Mouse (Mus musculus) kidney, adult 2 months (tissue): ENCODE data around the gene Sfrp5. TPM values are rescaled to one million over a fixed set of nuclear protein-coding genes. Genes with fewer than 3 reads are reported as not detected.

Experiments used
- DNase-seq: peaks from one replicate; pipeline ENCODE4 v3.0.0; 2021
- H3K27ac ChIP-seq: fragments of 200-500 bp; 2 replicates; pipeline ENCODE4 v1.5.1; 2012; ENCODE audit warnings: low read depth, low read length, control low read depth, inconsistent platforms; ENCODE audit not compliant: insufficient read depth
- H3K27me3 ChIP-seq: fragments of 200-500 bp; replicated peaks from 2 replicates; pipeline ENCODE4 v1.6.1; 2012; ENCODE audit warnings: mild to moderate bottlenecking, moderate library complexity, low read length, inconsistent platforms; ENCODE audit not compliant: control insufficient read depth, insufficient read depth
- H3K36me3 ChIP-seq: fragments of 200-500 bp; 2 replicates; pipeline ENCODE4 v1.6.1; 2012; ENCODE audit warnings: mild to moderate bottlenecking, moderate library complexity, low read length, inconsistent platforms; ENCODE audit not compliant: control insufficient read depth, insufficient read depth
- H3K4me1 ChIP-seq: fragments of 200-500 bp; 2 replicates; pipeline ENCODE4 v1.6.1; 2011; ENCODE audit warnings: low read length; ENCODE audit not compliant: control insufficient read depth, insufficient read depth
- H3K4me3 ChIP-seq: fragments of 200-500 bp; 2 replicates; pipeline ENCODE4 v1.5.1; 2011; ENCODE audit warnings: mild to moderate bottlenecking, low read depth, low read length, control low read depth; ENCODE audit not compliant: insufficient read depth
- CTCF ChIP-seq: fragments of 200-500 bp; conservative IDR thresholded peaks from 2 replicates; pipeline ENCODE4 v1.5.1; 2011; ENCODE audit warnings: low read depth, mild to moderate bottlenecking, control low read depth, low read length, moderate library complexity, mixed read lengths; ENCODE audit not compliant: insufficient read depth, insufficient read length
- POLR2A ChIP-seq: fragments of 200-500 bp; IDR thresholded peaks from one replicate; pipeline ENCODE4 v1.6.1; 2011; ENCODE audit warnings: low read depth, low read length, control low read depth
- WGBS: fragments of 180-500 bp; shearing (Covaris S2); methylation state at CpG from one replicate; pipeline ENCODE4 v1.1.7; 2018; 5-methylcytosine and 5-hydroxymethylcytosine counted together
- polyA plus RNA-seq: library from polyadenylated mRNA; depleted of rRNA; stranded (reverse); fragments of >200 nt; gene quantifications from 2 replicates; pipeline ENCODE4 v1.2.3, GENCODE M21; 2012

The Sfrp5 gene
- polyA plus RNA-seq, 1 experiment: 3.6 TPM

GRCm38 (mm10) chr19:42237602-42238340, 35.7 kb upstream of the Sfrp5 start:
- Histone ChIP-seq H3K4me1 (no peaks in the 10 kb centered on the region), H3K4me3 (no peak overlapping the region), H3K36me3 (no peaks in the 10 kb centered on the region), H3K27ac (no peak overlapping the region), H3K27me3 (no peaks in the 10 kb centered on the region)
- TF ChIP-seq POLR2A: no peak
- TF ChIP-seq CTCF: no peak
- WGBS: 18% methylated on average over 4 of the region's 4 CpGs
- no peak for DNase-seq

GRCm38 (mm10) chr19:42230986-42231385, 28.9 kb upstream of the Sfrp5 start:
- WGBS: 75% methylated on average over 13 of the region's 13 CpGs
- no peak overlapping the region for H3K27ac ChIP-seq

GRCm38 (mm10) chr19:42230288-42230568, 28.2 kb upstream of the Sfrp5 start:
- Histone ChIP-seq H3K4me3 (no peak overlapping the region), H3K27me3 (no peaks in the 10 kb centered on the region), H3K27ac (no peak overlapping the region), H3K4me1 (no peaks in the 10 kb centered on the region), H3K36me3 (no peaks in the 10 kb centered on the region)
- DNase-seq: no peak
- TF ChIP-seq POLR2A: no peak
- TF ChIP-seq CTCF: no peak
- 76% methylated on average over 5 of the region's 5 CpGs for WGBS

More at GRCm38 (mm10) chr19:42230986-42231385, 28.9 kb upstream of the Sfrp5 start:
- Histone ChIP-seq H3K4me1 (no peaks in the 10 kb centered on the region), H3K36me3 (no peaks in the 10 kb centered on the region), H3K4me3 (no peak overlapping the region), H3K27me3 (no peaks in the 10 kb centered on the region)
- TF ChIP-seq CTCF (no peak), POLR2A (no peak)
- DNase-seq: peak; percentile 5

GRCm38 (mm10) chr19:42229499-42230287, 27.6 kb upstream of the Sfrp5 start:
- WGBS: 77% methylated on average over 17 of the region's 17 CpGs
- Histone ChIP-seq H3K27me3 (no peaks in the 10 kb centered on the region), H3K27ac (no peak overlapping the region), H3K4me1 (no peaks in the 10 kb centered on the region), H3K36me3 (no peaks in the 10 kb centered on the region), H3K4me3 (no peak overlapping the region)
- TF ChIP-seq CTCF (no peak), POLR2A (no peak)
- no peak for DNase-seq

GRCm38 (mm10) chr19:42226451-42226850, 24.4 kb upstream of the Sfrp5 start:
- TF ChIP-seq CTCF (no peak), POLR2A (no peak)

GRCm38 (mm10) chr19:42217374-42217763, 15.3 kb upstream of the Sfrp5 start:
- no peaks in the 10 kb centered on the region for H3K4me1 ChIP-seq
- H3K27ac ChIP-seq: no peak overlapping the region
- TF ChIP-seq POLR2A (no peak), CTCF (peak; percentile 71)
- 20% methylated on average over 2 of the region's 2 CpGs for WGBS
- peak; percentile 27 for DNase-seq
- H3K27me3 ChIP-seq: no peaks in the 10 kb centered on the region
- no peaks in the 10 kb centered on the region for H3K36me3 ChIP-seq
- no peak overlapping the region for H3K4me3 ChIP-seq

More at GRCm38 (mm10) chr19:42226451-42226850, 24.4 kb upstream of the Sfrp5 start:
- Histone ChIP-seq H3K4me3 (no peak overlapping the region), H3K27me3 (no peaks in the 10 kb centered on the region), H3K4me1 (no peaks in the 10 kb centered on the region), H3K36me3 (no peaks in the 10 kb centered on the region), H3K27ac (no peak overlapping the region)
- DNase-seq: no peak
- 77% methylated on average over 10 of the region's 10 CpGs for WGBS

GRCm38 (mm10) chr19:42216699-42217373, 14.8 kb upstream of the Sfrp5 start:
- no peak for DNase-seq
- Histone ChIP-seq H3K27me3 (no peaks in the 10 kb centered on the region), H3K4me1 (no peaks in the 10 kb centered on the region), H3K4me3 (no peak overlapping the region), H3K27ac (no peak overlapping the region), H3K36me3 (no peaks in the 10 kb centered on the region)
- no peak for TF ChIP-seq CTCF
- TF ChIP-seq POLR2A: no peak
- 64% methylated on average over 7 of the region's 7 CpGs for WGBS
